Mouse (Mus musculus) bone marrow macrophage, adult 2 months (primary cell): ENCODE results near the gene Larp7. TPM values are rescaled to one million over a fixed set of nuclear protein-coding genes. Genes with fewer than 3 reads are reported as not detected.
A peak's percentile ranks its signal among the peaks of the same experiment; 100 is the strongest.

Source experiments
- H3K27ac ChIP-seq: 2 replicates; pipeline ENCODE4 v1.5.1; 2012; ENCODE audit warnings: low read depth, low read length; ENCODE audit not compliant: insufficient read depth
- H3K4me1 ChIP-seq: 2 replicates; pipeline ENCODE4 v1.6.1; 2012; ENCODE audit warnings: low read length; ENCODE audit not compliant: control insufficient read depth, insufficient read depth
- H3K4me3 ChIP-seq: 2 replicates; pipeline ENCODE4 v1.5.1; 2012; ENCODE audit warnings: mild to moderate bottlenecking, low read length, moderate library complexity; ENCODE audit not compliant: insufficient read depth
- CTCF ChIP-seq: IDR thresholded peaks from 2 replicates; pipeline ENCODE4 v1.5.1; 2012; ENCODE audit warnings: low read depth, mild to moderate bottlenecking, low read length, moderate library complexity
- POLR2A ChIP-seq: IDR thresholded peaks from 2 replicates; pipeline ENCODE4 v1.6.1; 2012; ENCODE audit warnings: mild to moderate bottlenecking, low read depth, low read length, borderline replicate concordance
- polyA plus RNA-seq: library from polyadenylated mRNA; stranded (reverse); fragments of >200 nt; gene quantifications from 2 replicates; pipeline ENCODE4 v1.2.4, GENCODE M21; 2012; ENCODE audit not compliant: missing spikeins, insufficient read depth, insufficient read length

Larp7 gene
- polyA plus RNA-seq, 1 experiment: 34.0 TPM

DNA sequence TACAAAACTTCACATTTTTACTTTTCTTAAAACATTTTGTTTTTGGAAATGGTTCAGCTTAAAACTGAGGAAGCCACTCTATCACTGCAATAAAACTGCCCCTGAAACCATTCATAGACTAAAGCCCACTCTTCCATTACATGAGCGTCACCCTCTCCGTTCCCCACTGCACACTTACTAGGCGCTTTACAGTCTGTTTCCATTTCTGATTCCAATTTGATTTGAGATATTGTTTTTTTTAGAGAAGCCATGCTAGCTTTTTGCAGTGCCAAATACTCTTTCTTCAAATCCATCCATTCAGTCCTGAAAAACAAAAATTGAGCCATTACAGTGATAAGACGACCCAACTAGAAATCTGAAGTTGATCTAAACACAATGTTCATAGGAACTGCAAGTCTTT lies 9.2 kb downstream of the Larp7 start:
- no peak for TF ChIP-seq CTCF
- no peak for TF ChIP-seq POLR2A
- H3K4me1 ChIP-seq: no peaks in the 10 kb centered on the region
- no peak overlapping the region for H3K27ac ChIP-seq
- no peak overlapping the region for H3K4me3 ChIP-seq

DNA sequence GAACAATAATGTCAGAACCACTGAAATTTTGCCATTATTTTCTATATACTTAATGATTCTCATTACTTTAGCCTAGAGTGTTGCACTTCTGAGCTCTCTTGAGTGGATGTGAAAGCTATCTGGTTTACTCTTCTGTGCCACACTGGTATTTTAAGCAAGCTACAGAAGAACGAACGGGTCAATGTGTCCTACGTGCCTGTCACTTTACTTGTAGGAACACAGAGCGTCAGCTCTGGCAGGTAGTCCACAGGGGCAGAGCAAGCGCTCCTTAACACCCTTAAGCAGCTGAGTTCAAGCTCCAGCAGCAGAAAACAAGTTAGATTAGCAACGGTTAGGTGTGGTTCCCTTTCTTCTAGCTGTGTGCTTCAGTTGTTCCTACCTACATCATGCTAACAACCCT lies 14.0 kb downstream of the Larp7 start:
- no peak for TF ChIP-seq POLR2A
- TF ChIP-seq CTCF: no peak

DNA sequence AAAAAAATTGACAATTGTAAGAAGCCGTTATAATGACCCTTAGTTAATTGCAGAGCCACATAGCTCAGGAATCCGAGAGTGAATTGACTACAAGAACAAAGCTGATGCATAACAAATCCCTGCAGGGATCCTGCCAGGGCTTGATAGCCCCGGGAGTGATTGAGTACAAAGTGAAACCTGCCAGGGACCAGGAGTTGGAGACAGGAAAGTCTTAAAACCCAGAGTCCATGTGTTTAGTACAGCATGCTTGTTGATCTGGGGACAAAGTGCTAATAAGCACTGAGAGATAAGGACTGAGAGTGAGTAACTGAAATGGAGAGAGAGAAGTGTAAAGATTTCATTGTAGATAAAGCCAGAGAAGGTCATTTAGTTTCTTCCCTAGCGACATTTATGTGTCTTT lies 22.9 kb downstream of the Larp7 start:
- peaks cover 11% of the 10 kb centered on the region for H3K4me1 ChIP-seq
- TF ChIP-seq POLR2A (no peak), CTCF (no peak)
- H3K27ac ChIP-seq: no peak overlapping the region
- no peak overlapping the region for H3K4me3 ChIP-seq

More for the DNA sequence above, 14.0 kb downstream of the Larp7 start:
- Histone ChIP-seq H3K27ac (no peak overlapping the region), H3K4me1 (no peaks in the 10 kb centered on the region), H3K4me3 (no peak overlapping the region)

DNA sequence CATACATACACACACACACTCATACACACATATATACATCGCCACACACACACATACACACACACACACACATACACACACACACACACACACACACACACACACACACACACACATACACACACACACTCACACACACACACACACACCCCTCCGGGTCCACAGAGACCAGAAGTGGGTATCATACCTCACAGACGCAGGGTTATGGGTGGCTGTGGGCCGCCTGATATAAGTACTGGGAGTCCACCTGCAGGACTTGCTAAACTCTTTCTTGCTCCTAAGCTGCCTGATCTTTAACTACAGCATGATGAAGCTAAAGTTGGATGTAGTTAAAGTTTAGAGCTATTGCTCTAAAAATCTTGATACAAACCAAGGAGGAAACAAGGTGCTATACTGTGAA lies 23.3 kb downstream of the Larp7 start:
- TF ChIP-seq POLR2A (no peak), CTCF (no peak)
- peaks cover 11% of the 10 kb centered on the region for H3K4me1 ChIP-seq
- no peak overlapping the region for H3K4me3 ChIP-seq
- no peak overlapping the region for H3K27ac ChIP-seq

DNA sequence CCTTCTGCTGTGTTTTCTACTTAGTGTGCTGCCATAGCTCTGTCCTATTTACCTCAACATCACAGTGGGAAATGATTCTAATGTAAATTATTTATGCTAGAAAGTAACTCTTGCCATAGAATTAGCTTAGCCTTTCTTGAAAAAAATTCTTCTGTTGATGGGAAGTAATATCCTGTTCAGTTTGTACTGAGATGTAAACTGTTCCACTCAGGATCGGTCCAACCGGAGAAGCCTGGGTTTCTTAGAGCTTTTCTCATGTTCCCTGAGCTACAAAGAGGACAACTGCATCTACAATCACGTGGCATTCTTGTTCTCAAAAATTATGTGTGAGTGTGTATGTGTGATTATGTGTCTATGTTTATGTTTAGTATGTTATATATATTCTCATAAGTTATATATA lies 23.9 kb downstream of the Larp7 start:
- peaks cover 11% of the 10 kb centered on the region for H3K4me1 ChIP-seq
- no peak overlapping the region for H3K4me3 ChIP-seq
- no peak for TF ChIP-seq CTCF
- no peak for TF ChIP-seq POLR2A

DNA sequence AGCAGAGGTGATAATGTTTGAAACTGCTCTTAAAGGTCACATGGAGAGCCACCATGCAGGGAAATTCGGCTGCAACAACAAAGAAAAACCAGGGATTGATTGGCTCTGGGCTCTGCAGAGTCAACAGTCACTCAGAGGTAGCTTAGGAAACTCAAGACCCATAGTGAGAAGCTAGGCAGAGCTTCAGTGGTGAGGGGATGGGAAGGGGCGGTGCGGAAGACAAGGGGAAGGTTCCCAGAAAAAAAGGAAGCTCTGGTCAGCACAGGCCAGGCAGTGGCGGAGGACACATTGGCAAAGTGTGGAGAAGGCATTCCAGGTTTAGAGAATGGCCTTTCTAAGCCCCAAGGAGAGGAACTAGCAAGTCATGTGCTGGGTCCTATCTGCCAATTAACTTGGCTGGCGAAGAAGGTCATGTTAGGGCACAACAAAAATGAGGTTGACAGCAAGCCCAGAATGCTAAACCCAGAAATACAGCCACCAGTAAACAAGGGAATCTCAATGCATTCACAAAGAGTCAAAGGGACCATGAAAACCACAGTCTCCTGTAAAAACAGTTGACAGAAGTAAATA lies 25.6 kb downstream of the Larp7 start:
- H3K4me1 ChIP-seq: peaks cover 11% of the 10 kb centered on the region
- TF ChIP-seq CTCF (no peak), POLR2A (no peak)
- peak overlapping the region; percentile 39 for H3K27ac ChIP-seq
- no peak overlapping the region for H3K4me3 ChIP-seq

More for the DNA sequence above, 23.9 kb downstream of the Larp7 start:
- H3K27ac ChIP-seq: no peak overlapping the region

DNA sequence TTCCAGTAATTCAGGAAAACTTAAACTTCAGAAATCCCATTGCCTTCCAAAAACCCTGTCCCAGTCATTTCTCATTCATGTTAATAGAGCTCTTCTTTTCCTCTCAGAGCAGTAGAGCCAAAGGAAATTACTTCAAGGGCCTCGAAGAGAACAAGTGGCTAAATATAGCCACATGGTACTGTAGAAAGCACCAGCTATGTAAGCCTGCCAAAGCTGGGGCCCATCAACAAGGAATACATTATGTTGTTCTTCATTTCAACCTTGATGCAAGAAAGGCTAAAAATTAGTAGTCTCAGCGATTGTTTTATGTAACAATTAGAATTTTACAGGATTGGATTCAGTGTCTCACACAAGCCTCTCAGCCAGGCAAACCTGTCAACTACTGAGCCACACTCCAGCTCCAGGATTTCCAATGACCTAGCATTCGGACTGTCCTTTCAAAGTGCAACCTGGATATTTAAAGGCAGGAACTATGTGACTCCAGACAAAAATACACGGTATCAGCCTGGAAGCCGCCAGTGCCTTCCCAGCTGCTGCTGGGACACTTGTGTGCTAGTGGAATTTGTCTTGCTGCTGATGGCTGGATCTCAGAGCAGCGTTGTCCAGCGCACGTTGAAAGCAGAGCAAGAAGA lies 27.8 kb downstream of the Larp7 start:
- no peak overlapping the region for H3K27ac ChIP-seq

DNA sequence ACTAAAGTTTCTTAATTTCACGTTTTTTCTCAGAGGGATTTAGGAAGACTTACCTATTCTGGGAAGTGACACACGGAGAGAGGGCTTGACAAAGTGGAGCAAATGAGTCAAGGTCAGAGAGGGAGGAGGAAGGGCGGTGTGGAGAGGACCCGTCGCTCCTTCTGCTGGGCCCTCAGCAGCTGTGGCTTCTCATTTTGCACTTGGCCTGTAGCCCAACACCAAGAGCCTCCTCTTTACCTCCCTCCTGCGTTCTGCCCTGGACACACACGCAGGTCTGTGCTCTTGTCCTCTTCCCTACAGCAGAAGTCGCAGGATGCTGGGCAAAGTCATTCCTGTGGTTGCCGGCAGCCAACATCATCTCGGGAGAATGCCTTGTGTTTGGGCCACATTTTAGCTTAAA lies 32.0 kb downstream of the Larp7 start:
- Histone ChIP-seq H3K4me3 (no peak overlapping the region), H3K27ac (no peak overlapping the region), H3K4me1 (no peaks in the 10 kb centered on the region)
- TF ChIP-seq POLR2A (no peak), CTCF (no peak)

More for the DNA sequence above, 27.8 kb downstream of the Larp7 start:
- Histone ChIP-seq H3K4me1 (peaks cover 11% of the 10 kb centered on the region), H3K4me3 (no peak overlapping the region)
- TF ChIP-seq POLR2A: no peak
- TF ChIP-seq CTCF: no peak

DNA sequence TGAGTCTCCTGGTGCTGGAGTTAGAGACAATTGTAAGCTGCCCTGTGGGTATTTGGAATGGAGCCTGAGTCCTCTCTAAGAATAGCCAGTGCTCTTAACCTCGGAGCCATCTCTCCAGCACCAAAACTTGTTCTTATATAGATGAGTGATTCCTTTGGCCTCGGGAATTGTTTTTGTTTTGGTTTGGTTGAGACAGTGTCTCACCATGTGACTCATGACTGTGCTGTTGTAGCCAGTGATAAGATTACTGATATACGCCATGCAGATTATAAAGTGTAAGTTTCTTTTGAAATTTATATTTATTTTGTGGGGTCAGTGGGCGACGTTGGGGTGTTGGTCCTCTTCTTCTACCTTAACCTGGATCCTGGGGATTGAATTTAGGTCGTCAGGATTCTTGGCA lies 32.8 kb downstream of the Larp7 start:
- Histone ChIP-seq H3K4me3 (no peak overlapping the region), H3K27ac (no peak overlapping the region), H3K4me1 (no peaks in the 10 kb centered on the region)
- no peak for TF ChIP-seq POLR2A
- TF ChIP-seq CTCF: no peak

DNA sequence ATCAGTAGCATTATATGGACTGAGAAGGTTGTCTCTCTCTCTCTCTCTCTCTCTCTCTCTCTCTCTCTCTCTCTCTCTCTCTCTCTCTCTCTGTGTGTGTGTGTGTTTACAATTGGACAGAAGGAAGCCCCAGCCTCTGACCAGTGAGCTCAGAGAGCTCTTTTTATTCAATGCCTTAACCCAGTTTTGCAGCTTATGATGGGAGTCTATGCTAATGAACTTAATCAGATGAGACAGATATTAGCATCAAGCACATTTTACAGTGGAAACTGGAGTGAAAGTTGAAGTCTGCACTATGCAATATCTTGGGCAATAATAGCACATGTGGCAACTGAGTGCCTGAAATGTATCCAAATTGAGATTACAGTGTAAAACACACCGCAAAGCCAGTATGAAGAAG lies 37.9 kb downstream of the Larp7 start:
- TF ChIP-seq CTCF: no peak
- TF ChIP-seq POLR2A: no peak
- H3K4me3 ChIP-seq: no peak overlapping the region
- H3K4me1 ChIP-seq: no peaks in the 10 kb centered on the region
- H3K27ac ChIP-seq: no peak overlapping the region

DNA sequence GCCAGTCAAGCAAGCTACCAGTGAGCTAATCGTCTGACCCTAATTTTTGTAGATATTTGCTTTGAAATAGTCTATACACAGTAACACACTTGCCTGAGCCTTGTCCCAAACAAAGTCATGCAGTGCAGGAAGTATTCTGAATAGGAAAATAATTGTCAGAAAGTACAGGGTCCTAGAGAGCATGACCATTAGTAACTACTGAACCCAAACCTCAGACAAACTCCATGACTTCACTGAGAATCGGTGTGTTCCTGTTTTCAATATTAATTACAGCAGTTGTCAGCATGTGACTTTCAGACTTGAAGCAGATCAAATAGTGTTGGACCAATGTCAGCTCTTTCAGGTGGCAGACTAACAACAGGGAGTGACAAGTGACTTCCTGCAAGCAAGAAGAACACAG lies 39.5 kb downstream of the Larp7 start:
- Histone ChIP-seq H3K27ac (no peak overlapping the region), H3K4me3 (no peak overlapping the region), H3K4me1 (no peaks in the 10 kb centered on the region)
- TF ChIP-seq POLR2A (no peak), CTCF (no peak)
